31 mouse cellular contexts compared by ENCODE assay signal in genomic region chr5:21382678-21383077, GRCm38 (mm10). TPM values are rescaled to one million over a fixed set of nuclear protein-coding genes. Genes with fewer than 3 reads are reported as not detected.
DNase-seq lines count a peak whose midpoint lies in the region; ATAC-seq and TF ChIP-seq lines count a peak whose summit lies in the region.
"Had no signal": no experiment of that assay in that cellular context is flagged by ENCODE, and none has a peak within 500 bp of the region (broad histone marks: within the 10 kb centered on the region; RNA-seq: fewer than 3 reads in every experiment).

No protein-coding gene starts in this region.

- peak overlapping the region; percentile 63 for H3K27ac ChIP-seq in gastrocnemius, adult 2 months
- peak overlapping the region; percentile 17 for H3K27ac ChIP-seq in heart, embryonic 16.5 days (ENCODE audit: low read length)
- H3K27ac ChIP-seq in kidney, postnatal 0 days: no peak overlapping the region
- H3K27ac ChIP-seq in neural tube, embryonic 14.5 days (ENCODE audit: low read depth, low read length): no peak overlapping the region
- H3K27ac ChIP-seq in neural tube, embryonic 15.5 days (replicated peaks): no peak overlapping the region
- H3K27ac ChIP-seq: embryonic facial prominence, embryonic 12.5 days; hindbrain, embryonic 14.5 days; layer of hippocampus, adult 2 months; left cerebral cortex, adult 2 months; liver, embryonic 12.5 days; macrophage; neural tube, embryonic 12.5 days had no signal

- DNase-seq in gastrocnemius, adult 2 months: peak; percentile 17
- no peak for DNase-seq in gastrocnemius, postnatal 10 days
- DNase-seq in heart, postnatal 4 days: no peak
- DNase-seq in kidney, postnatal 0 days (ENCODE audit: low spot score): peak; percentile 10
- DNase-seq in kidney, adult 11 months: no peak
- DNase-seq: adrenal gland, adult 8-10 months; cerebellum, adult 8-10 months; cerebellum, postnatal 25 days; gastrocnemius, postnatal 36 days; liver, postnatal 0 days; lung, postnatal 10 days; thymus, adult 18-20 months; thymus, postnatal 25 days had no signal

- no peak; the same call in 1 of the 2 replicates for ATAC-seq in heart, embryonic 16.5 days (replicated peaks; ENCODE audit: extremely low read depth, insufficient read depth, low FRiP score)
- no peak for ATAC-seq in kidney, postnatal 0 days (replicated peaks; ENCODE audit: low FRiP score, low read depth)
- ATAC-seq in neural tube, embryonic 14.5 days (ENCODE audit: low read depth): 0 out of 2 replicates have a peak, but pooled peaks have one; percentile 14
- ATAC-seq in neural tube, embryonic 15.5 days (ENCODE audit: low FRiP score): no peak
- ATAC-seq: forebrain, embryonic 14.5 days; liver, embryonic 12.5 days; liver, postnatal 0 days; midbrain, embryonic 16.5 days had no signal

- H3K4me2 ChIP-seq in heart, embryonic 16.5 days (ENCODE audit: low read depth, low read length): no peak overlapping the region
- H3K4me2 ChIP-seq in kidney, postnatal 0 days (ENCODE audit: low read length): no peak overlapping the region
- H3K4me2 ChIP-seq in neural tube, embryonic 14.5 days (ENCODE audit: low read depth, low read length): no peak overlapping the region
- H3K4me2 ChIP-seq in neural tube, embryonic 15.5 days: no peak overlapping the region
- H3K4me2 ChIP-seq: embryonic facial prominence, embryonic 12.5 days; hindbrain, embryonic 14.5 days; liver, embryonic 12.5 days; neural tube, embryonic 12.5 days had no signal

- H3K9ac ChIP-seq in heart, embryonic 16.5 days (ENCODE audit: low read length): no peak overlapping the region
- H3K9ac ChIP-seq in kidney, postnatal 0 days (ENCODE audit: low read depth, low read length): no peak overlapping the region
- H3K9ac ChIP-seq in neural tube, embryonic 14.5 days (replicated peaks; ENCODE audit: low read depth, low read length): no peak overlapping the region
- H3K9ac ChIP-seq in neural tube, embryonic 15.5 days (replicated peaks): no peak overlapping the region
- H3K9ac ChIP-seq: embryonic facial prominence, embryonic 12.5 days; hindbrain, embryonic 14.5 days; liver, embryonic 12.5 days; liver, postnatal 0 days; neural tube, embryonic 12.5 days had no signal

- TF ChIP-seq CTCF in gastrocnemius, adult 2 months (IDR thresholded peaks at IDR 0.05): no peak
- no peak for TF ChIP-seq CTCF in kidney, postnatal 0 days (IDR thresholded peaks at IDR 0.05; ENCODE audit: low read depth)

- intact Hi-C loops in gastrocnemius, adult 2 months (cut with DNase I): no loop called here

- H3K36me3 ChIP-seq in heart, embryonic 16.5 days (ENCODE audit: control insufficient read depth, insufficient read depth): no peaks in the 10 kb centered on the region
- H3K36me3 ChIP-seq in kidney, postnatal 0 days (ENCODE audit: insufficient read depth, low read length): no peaks in the 10 kb centered on the region
- H3K36me3 ChIP-seq in neural tube, embryonic 14.5 days (ENCODE audit: control insufficient read depth, insufficient read depth, low read length): no peaks in the 10 kb centered on the region
- no peaks in the 10 kb centered on the region for H3K36me3 ChIP-seq in neural tube, embryonic 15.5 days
- H3K36me3 ChIP-seq: embryonic facial prominence, embryonic 12.5 days; G1E; liver, embryonic 12.5 days; neural tube, embryonic 12.5 days had no signal

- WGBS in heart, embryonic 16.5 days: 43% methylated on average over 6 of the region's 6 CpGs
- 27% methylated on average over 6 of the region's 6 CpGs for WGBS in kidney, postnatal 0 days
- 74% methylated on average over 6 of the region's 6 CpGs for WGBS in neural tube, embryonic 14.5 days
- 72% methylated on average over 6 of the region's 6 CpGs for WGBS in neural tube, embryonic 15.5 days

- no peaks in the 10 kb centered on the region for H3K27me3 ChIP-seq in heart, embryonic 16.5 days (ENCODE audit: control insufficient read depth, insufficient read depth, low read length)
- no peaks in the 10 kb centered on the region for H3K27me3 ChIP-seq in kidney, postnatal 0 days (ENCODE audit: insufficient read depth, low read length)
- no peaks in the 10 kb centered on the region for H3K27me3 ChIP-seq in neural tube, embryonic 14.5 days (ENCODE audit: control insufficient read depth, insufficient read depth, low read length)
- no peaks in the 10 kb centered on the region for H3K27me3 ChIP-seq in neural tube, embryonic 15.5 days (replicated peaks)
- H3K27me3 ChIP-seq: liver, embryonic 12.5 days; neural tube, embryonic 12.5 days had no signal

- H3K4me3 ChIP-seq in gastrocnemius, adult 2 months: no peak overlapping the region
- no peak overlapping the region for H3K4me3 ChIP-seq in heart, embryonic 16.5 days (ENCODE audit: low read length)
- H3K4me3 ChIP-seq in kidney, postnatal 0 days (replicated peaks; ENCODE audit: low read depth, low read length): no peak overlapping the region
- no peak overlapping the region for H3K4me3 ChIP-seq in neural tube, embryonic 14.5 days (ENCODE audit: low read depth, low read length)
- H3K4me3 ChIP-seq in neural tube, embryonic 15.5 days (replicated peaks): no peak overlapping the region
- H3K4me3 ChIP-seq: embryonic facial prominence, embryonic 12.5 days; heart, adult 2 months; layer of hippocampus, adult 2 months; left cerebral cortex, adult 2 months; liver, embryonic 12.5 days; myocyte; neural tube, embryonic 12.5 days had no signal

- H3K9me3 ChIP-seq in heart, embryonic 16.5 days (replicated peaks; ENCODE audit: control insufficient read depth, low read length): no peaks in the 10 kb centered on the region
- H3K9me3 ChIP-seq in kidney, postnatal 0 days (replicated peaks; ENCODE audit: low read length): no peaks in the 10 kb centered on the region
- no peaks in the 10 kb centered on the region for H3K9me3 ChIP-seq in neural tube, embryonic 14.5 days (ENCODE audit: control insufficient read depth, low read length)
- no peaks in the 10 kb centered on the region for H3K9me3 ChIP-seq in neural tube, embryonic 15.5 days (replicated peaks)
- H3K9me3 ChIP-seq: embryonic facial prominence, embryonic 12.5 days; G1E; liver, embryonic 12.5 days; neural tube, embryonic 12.5 days had no signal

- peaks cover 18% of the 10 kb centered on the region for H3K4me1 ChIP-seq in heart, embryonic 16.5 days (ENCODE audit: control insufficient read depth, insufficient read depth, low read length)
- H3K4me1 ChIP-seq in kidney, postnatal 0 days (replicated peaks; ENCODE audit: insufficient read depth, low read length): 0 out of 2 replicates have a peak, but pooled peaks cover 12% of the 10 kb centered on the region
- H3K4me1 ChIP-seq in neural tube, embryonic 14.5 days (ENCODE audit: control insufficient read depth, insufficient read depth, low read length): no peaks in the 10 kb centered on the region
- H3K4me1 ChIP-seq in neural tube, embryonic 15.5 days: no peaks in the 10 kb centered on the region
- H3K4me1 ChIP-seq: neural tube, embryonic 12.5 days had no signal

RNA-seq across cellular contexts. Expression of gene Fgl2, which starts 10.2 kb away (rescaled TPM):
- 10 to 100 TPM in 1 of 2 experiments, 1 to 10 TPM in 1; 7.8 to 13.8 TPM for total RNA-seq in gastrocnemius, adult 2 months (2021)
- 1 to 10 TPM; 5.8 to 6.3 TPM for total RNA-seq in gastrocnemius, postnatal 10 days (2021)
- 32.4 and 40.2 TPM in 2 replicates for polyA plus RNA-seq in heart, embryonic 16.5 days (2015; fragmentation: Nextera tagmentation; extraction: Ambion mirVana)
- 10 to 100 TPM; 49.3 to 50.0 TPM for total RNA-seq in heart, postnatal 4 days (2021)
- 11.1 and 11.9 TPM in 2 replicates for polyA plus RNA-seq in kidney, postnatal 0 days (2015; fragmentation: Nextera tagmentation; extraction: Ambion mirVana)
- polyA plus RNA-seq in neural tube, embryonic 14.5 days (2014; fragmentation: Nextera tagmentation; extraction: Ambion mirVana): 5.1 and 7.3 TPM in 2 replicates
- 5.6 and 6.9 TPM in 2 replicates for polyA plus RNA-seq in neural tube, embryonic 15.5 days (2015; fragmentation: Nextera tagmentation; extraction: Ambion mirVana)

RNA-seq across cellular contexts. Expression of gene Ccdc146, which starts 41.8 kb away (rescaled TPM):
- total RNA-seq in gastrocnemius, adult 2 months (2021): 1 to 10 TPM; 3.8 to 4.3 TPM
- 1 to 10 TPM in 1 of 2 experiments, under 1 TPM in 1; 0.75 to 1.3 TPM for total RNA-seq in gastrocnemius, postnatal 10 days (2021)
- 3.1 and 3.3 TPM in 2 replicates for polyA plus RNA-seq in heart, embryonic 16.5 days (2015; fragmentation: Nextera tagmentation; extraction: Ambion mirVana)
- total RNA-seq in heart, postnatal 4 days (2021): 1 to 10 TPM; 3.6 to 3.9 TPM
- 0.09 TPM in 1 of 2 replicates, not detected in the other for polyA plus RNA-seq in kidney, postnatal 0 days (2015; fragmentation: Nextera tagmentation; extraction: Ambion mirVana)
- 0.27 and 0.99 TPM in 2 replicates for polyA plus RNA-seq in neural tube, embryonic 14.5 days (2014; fragmentation: Nextera tagmentation; extraction: Ambion mirVana)
- polyA plus RNA-seq in neural tube, embryonic 15.5 days (2015; fragmentation: Nextera tagmentation; extraction: Ambion mirVana): 0.49 and 0.59 TPM in 2 replicates
- total RNA-seq: hematopoietic stem cell, adult 5-6 weeks; megakaryocyte-erythroid progenitor cell, adult 5-6 weeks had no signal
- polyA plus RNA-seq: embryonic facial prominence, embryonic 12.5 days; G1E; kidney, adult 2 months; liver, embryonic 12.5 days; macrophage; myocyte had no signal

RNA-seq across cellular contexts. Expression of gene Fam185a, which starts 42.1 kb away (rescaled TPM):
- total RNA-seq in gastrocnemius, adult 2 months (2021): 10 to 100 TPM in 1 of 2 experiments, 1 to 10 TPM in 1; 9.4 to 11.0 TPM
- total RNA-seq in gastrocnemius, postnatal 10 days (2021): 1 to 10 TPM; 5.5 to 5.6 TPM
- polyA plus RNA-seq in heart, embryonic 16.5 days (2015; fragmentation: Nextera tagmentation; extraction: Ambion mirVana): 9.1 and 9.5 TPM in 2 replicates
- total RNA-seq in heart, postnatal 4 days (2021): 1 to 10 TPM; 7.7 to 8.6 TPM
- polyA plus RNA-seq in kidney, postnatal 0 days (2015; fragmentation: Nextera tagmentation; extraction: Ambion mirVana): 4.9 and 5.1 TPM in 2 replicates
- 8.3 and 9.4 TPM in 2 replicates for polyA plus RNA-seq in neural tube, embryonic 14.5 days (2014; fragmentation: Nextera tagmentation; extraction: Ambion mirVana)
- polyA plus RNA-seq in neural tube, embryonic 15.5 days (2015; fragmentation: Nextera tagmentation; extraction: Ambion mirVana): 9.9 and 10.2 TPM in 2 replicates

Comparison
In these comparisons a context has a peak if more than half of its experiments do, and no peak if none do; other contexts are left out.
1. DNase-seq: peak in gastrocnemius, adult 2 months (single experiment) and kidney, postnatal 0 days (single experiment); none in gastrocnemius, postnatal 10 days (single experiment), heart, postnatal 4 days (single experiment) and kidney, adult 11 months (single experiment).
2. H3K27ac ChIP-seq: peak in gastrocnemius, adult 2 months (single experiment) and heart, embryonic 16.5 days (single experiment); none in kidney, postnatal 0 days (single experiment), neural tube, embryonic 14.5 days (single experiment) and neural tube, embryonic 15.5 days (single experiment).